Comparison of ENCODE assay signal across 8 mouse cellular contexts in the genomic region with DNA sequence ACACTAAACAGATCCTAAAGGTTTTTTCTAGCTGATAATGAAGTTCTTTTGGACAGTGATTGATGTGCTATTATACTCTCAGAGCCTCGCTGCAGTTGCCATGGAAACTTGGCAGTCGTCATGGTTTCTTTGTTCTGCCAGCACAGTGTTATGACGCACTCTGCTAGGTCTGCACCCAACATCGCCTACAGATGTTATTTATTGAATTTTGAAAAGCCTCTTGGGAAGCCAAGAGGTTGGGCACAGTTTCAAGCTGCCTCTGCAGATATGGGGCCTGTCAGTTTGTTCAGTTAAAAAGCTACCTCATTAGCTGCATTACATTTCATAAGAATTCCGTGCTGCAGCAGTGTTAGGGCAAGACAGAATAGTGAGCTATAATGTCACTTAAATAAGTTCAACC.
DNase-seq lines count a peak whose midpoint lies in the region; ATAC-seq lines count a peak whose summit lies in the region.

No protein-coding gene starts in this region.

- 5% methylated on average over 5 of the region's 5 CpGs for WGBS in hindbrain, embryonic 13.5 days

- H3K27me3 ChIP-seq in hindbrain, embryonic 13.5 days: no peaks in the 10 kb centered on the region

- H3K9ac ChIP-seq in hindbrain, embryonic 13.5 days: 0 out of 2 replicates have a peak overlapping the region, but pooled peaks have one; percentile 24

- no peak overlapping the region for H3K4me3 ChIP-seq in hindbrain, embryonic 13.5 days

- H3K36me3 ChIP-seq in hindbrain, embryonic 13.5 days: no peaks in the 10 kb centered on the region

- peaks cover 15% of the 10 kb centered on the region for H3K4me1 ChIP-seq in hindbrain, embryonic 13.5 days (replicated peaks)

- H3K9me3 ChIP-seq in hindbrain, embryonic 13.5 days: no peaks in the 10 kb centered on the region

- H3K4me2 ChIP-seq in hindbrain, embryonic 13.5 days: peak overlapping the region; percentile 34

- peak; percentile 97 for ATAC-seq in hindbrain, embryonic 13.5 days (ENCODE audit: low FRiP score)
- no peak for ATAC-seq in granulocyte monocyte progenitor cell, adult 5-6 weeks (replicated peaks; ENCODE audit: poor library complexity, severe bottlenecking)

- peak; percentile 4 for DNase-seq in T-cell, adult 2 months (ENCODE audit: low spot score)
- DNase-seq in cerebellum, adult 9-10 months: peak; percentile 8
- peak; percentile 66 to 76 for DNase-seq in frontal cortex, postnatal 14 days (ENCODE audit: low spot score in 2 of 2)
- DNase-seq in layer of hippocampus, postnatal 10 days (ENCODE audit: low spot score in 2 of 2): peak; percentile 79 to 81
- DNase-seq in lung, postnatal 36 days: peak; percentile 85
- DNase-seq in right cerebral cortex, postnatal 10 days (ENCODE audit: low spot score in 2 of 2): peak; percentile 90 to 93

- peak overlapping the region; percentile 89 for H3K27ac ChIP-seq in hindbrain, embryonic 13.5 days

Comparison
In these comparisons a context has a peak if more than half of its experiments do, and no peak if none do; other contexts are left out.
1. DNase-seq: peak in every context shown above with its lines; median percentile 92 in right cerebral cortex, postnatal 10 days; 85 in lung, postnatal 36 days; 80 in layer of hippocampus, postnatal 10 days; 71 in frontal cortex, postnatal 14 days; 8 in cerebellum, adult 9-10 months; 4 in T-cell, adult 2 months.